Mouse (Mus musculus) C2C12 (cell line): ENCODE data around the gene Sdf2l1. TPM values are rescaled to one million over a fixed set of nuclear protein-coding genes. Genes with fewer than 3 reads are reported as not detected.

Source experiments
- H3K27me3 ChIP-seq: one replicate; pipeline ENCODE4 v1.6.1; 2011; ENCODE audit not compliant: control insufficient read depth, insufficient read depth, insufficient read length
- H3K36me3 ChIP-seq: one replicate; pipeline ENCODE4 v1.6.1; 2011; ENCODE audit not compliant: control insufficient read depth, insufficient read depth
- H3K4me3 ChIP-seq: one replicate; pipeline ENCODE4 v1.5.1; 2011; ENCODE audit warnings: mild to moderate bottlenecking, control low read depth; ENCODE audit not compliant: poor library complexity, insufficient read depth, severe bottlenecking
- H3K79me2 ChIP-seq: one replicate; pipeline ENCODE4 v1.6.1; 2011; ENCODE audit not compliant: control insufficient read depth, insufficient read depth
- H3K79me3 ChIP-seq: one replicate; pipeline ENCODE4 v1.6.1; 2011; ENCODE audit warnings: low read depth, control low read depth
- H3ac ChIP-seq: one replicate; pipeline ENCODE3; 2011; ENCODE audit warnings: low read depth; ENCODE audit not compliant: control insufficient read depth, insufficient read length
- CEBPB ChIP-seq: IDR thresholded peaks from one replicate; pipeline ENCODE4 v1.6.1; 2011; ENCODE audit warnings: low read depth, mild to moderate bottlenecking, control low read depth, moderate library complexity
- CTCF ChIP-seq: IDR thresholded peaks from one replicate; pipeline ENCODE4 v1.5.1; 2011; ENCODE audit not compliant: control insufficient read depth, insufficient read depth, insufficient read length
- FOSL1 ChIP-seq: IDR thresholded peaks from one replicate; pipeline ENCODE4 v1.8.0; 2011; ENCODE audit warnings: mild to moderate bottlenecking, low read length; ENCODE audit not compliant: poor library complexity, insufficient read depth, severe bottlenecking
- MAX ChIP-seq: IDR thresholded peaks from one replicate; pipeline ENCODE4 v1.6.1; 2011; ENCODE audit warnings: mild to moderate bottlenecking, control low read depth
- MYOD1 ChIP-seq: IDR thresholded peaks from one replicate; pipeline ENCODE4 v1.6.1; 2011; ENCODE audit warnings: low read depth; ENCODE audit not compliant: control insufficient read depth, insufficient read length
- MYOG ChIP-seq: IDR thresholded peaks from one replicate; pipeline ENCODE4 v1.6.1; 2011; ENCODE audit not compliant: control insufficient read depth, insufficient read length; ENCODE audit errors: extremely low read depth
- USF1 ChIP-seq: IDR thresholded peaks from one replicate; pipeline ENCODE4 v1.6.1; 2011; ENCODE audit warnings: low read depth, mild to moderate bottlenecking, control low read depth, moderate library complexity
- polyA plus RNA-seq: library from polyadenylated mRNA; unstranded; fragments of >200 nt; fragmentation: generic; extraction: Trizol; gene quantifications from one replicate; pipeline ENCODE4 v1.2.1, GENCODE M21; 2012; ENCODE audit warnings: missing spikeins

Sdf2l1 gene
- polyA plus RNA-seq, 1 experiment, result 41.1 TPM

DNA sequence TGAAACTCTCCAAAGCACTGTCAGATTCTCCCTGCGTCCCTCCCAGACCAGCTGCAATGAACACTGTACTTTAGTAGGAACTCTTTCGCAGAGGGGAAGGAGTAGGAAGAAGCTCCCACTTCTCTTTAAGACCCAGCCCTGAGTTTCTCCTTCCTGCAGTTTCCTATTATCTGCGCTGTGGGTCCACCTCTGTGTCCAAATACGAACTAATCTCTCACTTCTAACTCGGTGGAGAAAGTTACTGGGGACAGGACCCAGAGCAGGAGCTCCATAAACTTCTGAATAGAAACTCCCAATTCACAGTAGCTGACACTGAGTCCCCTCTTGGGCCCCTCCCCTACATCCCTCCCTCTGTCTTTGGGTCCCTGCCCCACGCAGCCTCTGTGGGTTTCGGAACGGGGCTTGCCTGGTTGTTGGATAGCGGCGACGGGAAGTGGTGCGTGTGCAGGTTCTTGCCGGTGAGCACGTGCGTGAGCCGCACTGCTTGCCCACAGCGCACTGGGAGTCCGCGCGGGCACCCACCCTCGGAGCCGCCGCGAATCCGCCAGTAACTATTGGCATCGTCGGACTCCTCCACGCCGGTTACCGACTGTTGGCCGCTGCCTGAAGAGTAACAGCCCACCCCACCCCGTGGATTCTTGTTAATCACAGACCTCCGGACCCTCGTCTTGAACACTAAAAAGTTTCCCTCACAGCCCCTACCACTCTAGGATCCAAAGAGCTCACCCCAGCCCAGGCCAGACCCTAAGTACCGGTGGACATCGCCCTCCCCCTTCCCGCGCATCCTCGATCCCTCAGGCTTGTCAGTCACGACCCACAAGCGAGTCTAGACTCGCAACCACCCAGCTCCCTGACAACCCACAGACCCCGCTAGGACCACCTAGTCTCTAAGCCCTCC lies 743 bp downstream of the Sdf2l1 start:
- peaks cover 10% of the 10 kb centered on the region for H3K79me2 ChIP-seq
- no peaks in the 10 kb centered on the region for H3K79me3 ChIP-seq
- H3K36me3 ChIP-seq, result no peaks in the 10 kb centered on the region
- TF ChIP-seq CTCF (peak; percentile 29), USF1 (no peak)
- peak overlapping the region; percentile 73 for H3ac ChIP-seq
- H3K4me3 ChIP-seq, result peak overlapping the region; percentile 59
- H3K27me3 ChIP-seq, result no peaks in the 10 kb centered on the region

DNA sequence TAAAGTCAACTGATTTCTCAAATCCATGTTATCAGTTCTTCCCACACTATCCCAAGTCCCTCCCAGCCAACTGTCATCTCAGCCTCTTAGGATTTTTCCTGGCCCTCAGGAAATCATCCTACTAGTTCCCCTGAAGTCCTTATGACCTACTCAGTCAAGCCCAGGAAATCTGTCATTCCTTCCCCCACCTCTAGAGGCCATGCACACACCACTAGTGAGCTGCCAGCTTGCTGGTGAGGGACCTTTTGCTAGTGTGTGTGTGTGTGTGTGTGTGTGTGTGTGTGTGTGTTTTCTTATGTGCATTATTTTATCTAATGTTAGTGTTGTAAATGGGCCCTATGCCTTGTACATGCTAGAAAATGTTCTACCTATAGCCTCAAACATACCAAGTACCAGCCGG lies 4.9 kb downstream of the Sdf2l1 start:
- no peak for TF ChIP-seq CEBPB
- peak; percentile 62 for TF ChIP-seq CTCF
- Histone ChIP-seq H3K79me2 (peaks cover 31% of the 10 kb centered on the region), H3K27me3 (no peaks in the 10 kb centered on the region), H3K36me3 (peaks cover 7% of the 10 kb centered on the region), H3K79me3 (peaks cover 3% of the 10 kb centered on the region), H3K4me3 (no peak overlapping the region), H3ac (no peak overlapping the region)

DNA sequence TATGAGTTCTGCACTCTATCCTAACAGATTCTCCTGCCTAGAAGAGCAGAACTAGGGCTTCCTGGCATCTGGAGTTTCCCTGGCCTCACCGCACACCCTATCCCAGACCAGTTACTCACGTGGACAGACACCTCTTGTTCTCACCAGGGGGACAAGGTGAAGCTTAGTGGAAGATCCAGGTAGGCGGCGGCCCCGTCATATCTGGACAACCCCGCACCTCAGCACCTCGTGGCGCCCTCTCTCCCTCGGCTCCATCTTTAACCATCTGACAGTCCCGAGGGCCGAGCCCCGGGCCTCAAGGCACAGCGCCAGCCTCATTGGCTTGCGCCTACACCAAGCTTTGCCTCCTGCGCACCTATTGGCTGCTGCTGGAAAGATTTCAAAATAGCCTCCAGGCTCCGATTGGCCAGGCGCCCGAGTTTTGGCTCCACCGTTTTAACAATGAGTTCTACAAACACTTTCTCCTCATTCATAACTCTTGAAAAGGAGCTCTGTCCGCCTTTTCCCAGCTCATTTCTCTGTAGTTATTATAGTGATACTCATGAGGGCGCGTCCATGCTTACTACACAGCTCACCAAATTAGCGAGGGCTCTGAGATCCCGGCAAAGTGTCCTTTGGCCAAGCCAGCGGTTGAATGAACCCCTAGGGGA lies 7.2 kb downstream of the Sdf2l1 start, which contains the start of gene 2610318N02Rik:
TSS of gene 2610318N02Rik (minus strand) at position 297 of the 650 bp plus-strand sequence.
- TF ChIP-seq CTCF (no peak), CEBPB (peak; percentile 48), MAX (peak; percentile 60)
- peaks cover 3% of the 10 kb centered on the region for H3K79me3 ChIP-seq
- H3K27me3 ChIP-seq, result no peaks in the 10 kb centered on the region
- H3K4me3 ChIP-seq, result peak within 1 kb of the TSS; percentile 42
- H3ac ChIP-seq, result peak within 1 kb of the TSS; percentile 95
- H3K79me2 ChIP-seq, result peaks cover 21% of the 10 kb centered on the region
- peaks cover 23% of the 10 kb centered on the region for H3K36me3 ChIP-seq

DNA sequence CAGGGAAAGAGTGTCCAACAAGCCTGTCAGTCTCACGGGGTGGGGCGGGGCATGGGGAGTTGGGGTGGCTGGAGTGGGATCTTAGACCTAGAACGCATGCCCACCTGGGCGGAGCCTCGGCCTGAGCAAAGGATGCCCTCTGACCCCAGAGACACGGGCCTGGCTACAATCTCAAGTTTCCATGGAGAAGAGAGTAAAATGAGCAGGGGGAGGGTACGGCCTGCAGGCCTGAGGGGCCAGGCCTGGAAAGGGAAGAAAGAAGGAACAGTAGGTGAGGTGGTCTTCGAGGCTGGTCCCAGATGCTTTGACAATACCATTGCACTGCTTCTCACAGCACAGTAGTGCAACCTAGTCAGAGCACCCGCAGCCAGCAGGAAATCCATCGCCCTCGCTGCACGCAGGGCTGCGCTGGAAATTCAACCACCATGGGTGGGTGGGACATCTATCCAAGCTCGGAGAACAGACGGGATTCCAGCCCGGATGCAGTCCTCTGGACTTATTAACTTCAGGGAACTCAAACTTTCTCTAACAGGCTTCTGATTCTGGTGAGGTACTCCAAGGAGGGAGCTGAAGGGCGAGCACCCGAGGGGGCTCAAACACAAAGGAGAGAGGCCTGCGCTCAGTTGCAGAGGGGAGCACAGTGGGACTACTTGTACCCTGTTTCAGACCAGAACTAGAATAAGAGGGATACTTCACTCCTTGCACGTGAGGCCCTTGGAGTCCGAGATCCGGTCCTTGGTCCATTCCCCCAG lies 7.9 kb downstream of the Sdf2l1 start:
- TF ChIP-seq FOSL1 (no peak), MYOD1 (no peak), MAX (no peak), CEBPB (no peak), MYOG (no peak), USF1 (no peak), CTCF (no peak)
- H3ac ChIP-seq, result peak overlapping the region; percentile 95
- H3K4me3 ChIP-seq, result peak overlapping the region; percentile 42
- H3K79me2 ChIP-seq, result peaks cover 21% of the 10 kb centered on the region
- no peaks in the 10 kb centered on the region for H3K27me3 ChIP-seq
- H3K36me3 ChIP-seq, result peaks cover 28% of the 10 kb centered on the region
- peaks cover 3% of the 10 kb centered on the region for H3K79me3 ChIP-seq

DNA sequence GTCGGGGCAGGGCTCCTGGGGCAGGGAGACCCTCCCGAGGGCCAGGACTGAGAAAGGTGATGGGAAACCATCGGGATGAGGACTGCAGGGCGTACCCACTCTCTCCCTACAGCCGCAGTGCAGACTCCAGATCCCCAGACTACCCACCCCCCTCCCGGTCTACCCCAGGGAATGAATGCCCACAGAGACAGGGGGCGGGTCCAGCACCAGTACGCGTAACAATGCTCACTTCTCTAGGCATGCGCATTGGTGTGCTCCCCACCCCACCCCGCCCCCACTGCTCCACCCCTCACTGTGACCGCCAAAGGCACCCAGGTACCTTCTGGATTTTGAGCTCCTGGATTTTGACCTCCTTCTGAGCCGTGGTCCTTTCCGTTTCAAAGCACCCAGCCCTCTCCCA lies 10.6 kb downstream of the Sdf2l1 start:
- peaks cover 28% of the 10 kb centered on the region for H3K36me3 ChIP-seq
- H3ac ChIP-seq, result no peak overlapping the region
- H3K79me3 ChIP-seq, result peaks cover 3% of the 10 kb centered on the region
- TF ChIP-seq MYOG (no peak), MYOD1 (no peak), CEBPB (no peak), CTCF (no peak), USF1 (no peak), MAX (no peak), FOSL1 (no peak)
- H3K79me2 ChIP-seq, result peaks cover 21% of the 10 kb centered on the region
- no peak overlapping the region for H3K4me3 ChIP-seq
- no peaks in the 10 kb centered on the region for H3K27me3 ChIP-seq
